Mouse (Mus musculus) midbrain, embryonic 14.5 days (tissue): ENCODE results near the gene Wdr4. TPM values are rescaled to one million over a fixed set of nuclear protein-coding genes. Genes with fewer than 3 reads are reported as not detected.

Experiments
- ATAC-seq: fragments of 200-750 bp; cut with Nextera tagmentation; 2 replicates; pipeline ENCODE4 v1.8.0; 2017; ENCODE audit warnings: moderate number of reproducible peaks, moderate library complexity; ENCODE audit not compliant: low FRiP score, low TSS enrichment
- DNase-seq: peaks from one replicate; pipeline ENCODE4 v3.0.0-alpha.2; 2015
- H3K27ac ChIP-seq: fragments of 300-500 bp; sonication (generic); replicated peaks from 2 replicates; pipeline ENCODE4 v1.5.1; 2014; ENCODE audit warnings: mild to moderate bottlenecking, low read depth, low read length, moderate library complexity
- H3K27me3 ChIP-seq: fragments of 300-500 bp; sonication (generic); 2 replicates; pipeline ENCODE4 v1.6.1; 2014; ENCODE audit warnings: low read length, control low read depth, mixed read lengths; ENCODE audit not compliant: control insufficient read depth, insufficient read depth
- H3K36me3 ChIP-seq: fragments of 300-500 bp; sonication (generic); 2 replicates; pipeline ENCODE4 v1.6.1; 2014; ENCODE audit warnings: low read length, control low read depth; ENCODE audit not compliant: control insufficient read depth, insufficient read depth
- H3K4me1 ChIP-seq: fragments of 300-500 bp; sonication (generic); 2 replicates; pipeline ENCODE4 v1.6.1; 2014; ENCODE audit warnings: mild to moderate bottlenecking, antibody characterized with exemption, low read length, control low read depth; ENCODE audit not compliant: control insufficient read depth, insufficient read depth
- H3K4me2 ChIP-seq: fragments of 300-500 bp; sonication (generic); 2 replicates; pipeline ENCODE4 v1.6.1; 2014; ENCODE audit warnings: mild to moderate bottlenecking, low read length, moderate library complexity
- H3K4me3 ChIP-seq: fragments of 300-500 bp; sonication (generic); replicated peaks from 2 replicates; pipeline ENCODE4 v1.5.1; 2014; ENCODE audit warnings: low read depth, low read length
- H3K9ac ChIP-seq: fragments of 300-500 bp; sonication (generic); replicated peaks from 2 replicates; pipeline ENCODE4 v1.6.1; 2014; ENCODE audit warnings: mild to moderate bottlenecking, low read length, moderate library complexity
- H3K9me3 ChIP-seq: fragments of 300-500 bp; sonication (generic); 2 replicates; pipeline ENCODE4 v1.6.1; 2016; ENCODE audit warnings: low read length, control low read depth, mixed read lengths; ENCODE audit not compliant: control insufficient read depth
- WGBS: fragments of 180-500 bp; shearing (Covaris S2); extraction: QIAGEN DNeasy Blood & Tissue Kit; methylation state at CpG from one replicate; pipeline ENCODE4 v1.1.7; 2014; 5-methylcytosine and 5-hydroxymethylcytosine counted together
- polyA plus RNA-seq: library from polyadenylated mRNA; unstranded; fragments of >200 nt; fragmentation: Nextera tagmentation; extraction: Ambion mirVana; gene quantifications from 2 replicates; pipeline ENCODE4 v1.2.1, GENCODE M21; 2014

Wdr4 gene
- polyA plus RNA-seq, 1 experiment from 2014 or later = 32.2 TPM

DNA sequence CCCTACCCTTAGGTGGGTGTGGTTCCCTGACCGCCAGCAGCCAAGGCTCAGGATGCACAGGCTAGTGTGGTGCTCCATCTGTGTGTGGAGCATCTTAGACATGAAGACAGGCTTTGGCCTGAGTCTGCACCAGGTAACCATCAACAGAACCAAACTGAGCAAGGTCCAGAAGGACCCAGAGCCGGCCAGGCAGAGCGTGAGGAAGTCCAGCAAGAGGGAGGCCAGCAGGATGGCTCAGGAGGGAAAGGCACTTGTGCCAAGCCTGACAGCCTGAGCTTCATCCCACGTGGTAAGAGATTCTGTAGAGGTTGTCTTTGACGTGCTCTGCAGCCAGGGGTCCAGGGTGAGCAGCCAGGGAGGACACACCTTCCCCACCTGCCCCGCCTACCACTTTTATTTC, 22.1 kb downstream of the Wdr4 start:
- no peak overlapping the region for H3K4me3 ChIP-seq
- peaks cover 76% of the 10 kb centered on the region for H3K36me3 ChIP-seq
- H3K4me1 ChIP-seq = no peaks in the 10 kb centered on the region
- WGBS = 90% methylated on average over 6 of the region's 6 CpGs
- H3K9ac ChIP-seq = no peak overlapping the region
- ATAC-seq = no peak
- no peaks in the 10 kb centered on the region for H3K9me3 ChIP-seq
- no peaks in the 10 kb centered on the region for H3K27me3 ChIP-seq
- no peak overlapping the region for H3K27ac ChIP-seq
- no peak overlapping the region for H3K4me2 ChIP-seq
- no peak for DNase-seq

DNA sequence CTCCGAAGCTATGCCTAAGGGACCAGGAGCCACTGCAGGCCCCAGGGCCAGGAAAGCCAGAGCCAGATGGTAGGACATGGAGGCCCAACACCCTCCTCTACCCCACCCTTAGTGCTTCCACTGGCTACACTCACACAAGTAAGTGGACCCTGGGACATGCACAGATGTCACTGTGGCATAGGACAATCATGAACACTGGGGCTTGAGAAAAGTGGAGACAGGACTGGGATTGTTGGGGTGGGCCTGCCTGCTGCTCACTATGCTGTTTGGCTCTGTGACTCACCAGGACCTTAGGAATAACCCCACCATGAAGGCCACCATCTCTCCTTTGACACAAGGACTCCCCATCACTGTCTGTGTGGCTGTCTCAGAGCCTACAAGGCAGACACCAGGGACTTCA, 24.8 kb downstream of the Wdr4 start:
- H3K4me2 ChIP-seq = no peak overlapping the region
- WGBS = 86% methylated on average over 1 of the region's 1 CpGs
- peaks cover 51% of the 10 kb centered on the region for H3K36me3 ChIP-seq
- ATAC-seq (no peak), DNase-seq (no peak)
- no peak overlapping the region for H3K27ac ChIP-seq
- no peaks in the 10 kb centered on the region for H3K4me1 ChIP-seq
- H3K9me3 ChIP-seq = no peaks in the 10 kb centered on the region
- H3K27me3 ChIP-seq = no peaks in the 10 kb centered on the region
- H3K9ac ChIP-seq = no peak overlapping the region
- H3K4me3 ChIP-seq = no peak overlapping the region

DNA sequence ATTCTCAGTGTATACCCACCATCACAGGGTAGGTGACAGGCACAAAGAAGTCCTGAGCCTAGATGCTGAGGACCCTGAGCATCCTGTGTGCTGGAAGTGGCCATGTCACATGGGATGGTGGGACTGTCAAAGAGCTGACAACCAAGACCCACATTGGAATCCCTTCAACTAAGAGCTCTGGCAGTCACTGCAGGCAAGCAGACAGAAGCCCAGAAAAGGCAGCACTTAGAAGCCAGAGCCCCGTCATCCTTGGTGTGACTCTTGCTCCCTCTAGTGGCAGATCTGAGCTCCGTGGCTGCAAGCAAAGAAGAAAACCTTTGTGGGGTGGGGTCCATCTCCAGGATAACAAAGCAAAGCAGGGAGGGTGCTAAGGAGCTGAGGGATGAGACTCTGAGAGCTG, 27.4 kb downstream of the Wdr4 start:
- Histone ChIP-seq H3K27ac (no peak overlapping the region), H3K27me3 (no peaks in the 10 kb centered on the region), H3K9me3 (no peaks in the 10 kb centered on the region), H3K4me3 (no peak overlapping the region), H3K4me2 (no peak overlapping the region), H3K4me1 (no peaks in the 10 kb centered on the region), H3K9ac (no peak overlapping the region), H3K36me3 (peaks cover 26% of the 10 kb centered on the region)
- WGBS = 2% methylated on average over 2 of the region's 2 CpGs
- ATAC-seq = peak; percentile 58; the same call in 1 of the 2 replicates
- DNase-seq = peak; percentile 95

DNA sequence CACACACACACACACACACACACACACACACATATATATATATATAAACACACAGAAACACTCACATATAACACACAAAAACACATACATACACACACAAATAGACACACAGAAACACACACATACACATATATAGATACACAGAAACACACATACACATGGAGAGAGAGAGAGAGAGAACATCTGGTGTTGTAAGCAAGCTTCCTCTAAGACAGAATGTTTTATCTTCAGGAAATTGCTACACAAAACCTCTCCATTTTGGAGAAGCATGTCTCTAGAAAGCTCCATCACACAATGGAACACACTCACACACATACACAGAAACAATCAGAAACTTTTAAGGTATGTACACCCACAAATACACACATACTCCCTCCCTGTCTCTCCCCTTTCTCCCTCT, 28.4 kb downstream of the Wdr4 start:
- Histone ChIP-seq H3K36me3 (peaks cover 15% of the 10 kb centered on the region), H3K4me3 (no peak overlapping the region), H3K9me3 (no peaks in the 10 kb centered on the region), H3K4me1 (peaks cover 6% of the 10 kb centered on the region; the same call in 1 of the 2 replicates), H3K4me2 (no peak overlapping the region), H3K27ac (no peak overlapping the region), H3K9ac (no peak overlapping the region), H3K27me3 (no peaks in the 10 kb centered on the region)
- DNase-seq (no peak), ATAC-seq (no peak)

DNA sequence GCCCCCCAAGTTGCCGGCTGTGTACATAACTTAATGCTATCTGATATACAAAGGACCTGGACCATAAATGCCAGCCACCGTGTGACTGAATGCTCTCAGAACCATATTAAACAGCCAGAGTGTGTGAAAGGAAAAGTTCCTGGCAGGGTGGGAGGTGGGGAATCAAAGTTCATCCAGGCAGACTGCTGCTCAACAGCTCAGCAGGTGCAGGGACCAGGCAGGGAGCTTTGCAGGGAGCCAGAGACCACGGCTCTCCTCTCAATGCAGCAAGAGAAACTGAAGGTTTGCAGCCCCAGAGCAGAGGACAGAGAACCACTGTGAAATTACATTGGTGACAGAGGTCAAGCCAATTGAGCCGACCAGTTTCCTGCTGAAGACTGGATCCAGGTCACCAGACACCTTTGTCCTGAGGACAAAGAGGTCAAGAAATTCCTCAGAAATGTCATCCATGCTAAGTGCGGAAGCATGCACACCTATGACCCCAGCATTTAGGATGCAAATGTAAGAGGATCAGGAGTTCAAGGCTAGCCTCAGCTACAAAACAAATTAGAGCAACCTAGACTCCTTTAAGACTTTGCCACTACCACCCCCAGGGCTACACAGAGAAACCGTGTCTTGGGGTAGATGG, 32.2 kb downstream of the Wdr4 start:
- no peaks in the 10 kb centered on the region for H3K36me3 ChIP-seq
- 14% methylated on average over 6 of the region's 6 CpGs for WGBS
- no peaks in the 10 kb centered on the region for H3K9me3 ChIP-seq
- no peaks in the 10 kb centered on the region for H3K27me3 ChIP-seq
- peaks cover 6% of the 10 kb centered on the region; the same call in 1 of the 2 replicates for H3K4me1 ChIP-seq
- H3K9ac ChIP-seq = no peak overlapping the region
- H3K27ac ChIP-seq = 0 out of 2 replicates have a peak overlapping the region, but pooled peaks have one; percentile 20
- no peak for DNase-seq
- no peak for ATAC-seq
- no peak overlapping the region for H3K4me2 ChIP-seq
- H3K4me3 ChIP-seq = no peak overlapping the region

DNA sequence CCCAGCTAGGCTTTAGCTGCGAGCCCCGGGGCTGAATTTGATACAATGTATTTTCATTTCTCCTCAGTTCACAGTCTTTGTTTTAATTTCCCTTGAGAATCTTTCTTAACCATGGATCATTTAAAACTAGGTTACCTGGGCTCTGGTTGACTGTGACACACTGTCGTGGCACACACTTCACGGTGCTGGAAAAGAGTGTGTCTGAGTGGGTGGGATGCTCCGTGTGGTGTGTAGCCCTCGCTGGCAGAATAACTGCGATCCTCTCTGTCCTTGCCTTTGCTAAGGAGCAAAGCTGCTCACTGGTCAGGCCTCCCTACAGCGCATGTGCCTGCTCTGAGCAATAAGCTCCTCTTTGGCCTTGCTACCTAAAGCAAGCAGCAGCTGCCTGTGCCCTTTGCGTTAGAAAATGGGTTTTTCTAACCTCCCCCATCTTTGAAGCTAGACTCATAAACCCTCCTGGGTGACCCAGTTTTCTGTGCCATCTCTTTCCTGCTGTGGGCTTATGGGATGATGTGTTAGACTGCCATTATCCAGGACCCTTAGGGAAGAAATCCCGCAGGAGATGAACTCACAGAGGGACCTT, 33.1 kb downstream of the Wdr4 start:
- DNase-seq (peak; percentile 41), ATAC-seq (no peak)
- Histone ChIP-seq H3K36me3 (no peaks in the 10 kb centered on the region), H3K27ac (peak overlapping the region; percentile 71), H3K4me2 (no peak overlapping the region), H3K9ac (no peak overlapping the region; the same call in 1 of the 2 replicates), H3K4me3 (no peak overlapping the region), H3K4me1 (peaks cover 6% of the 10 kb centered on the region; the same call in 1 of the 2 replicates), H3K9me3 (no peaks in the 10 kb centered on the region), H3K27me3 (no peaks in the 10 kb centered on the region)
- WGBS = 65% methylated on average over 10 of the region's 10 CpGs

DNA sequence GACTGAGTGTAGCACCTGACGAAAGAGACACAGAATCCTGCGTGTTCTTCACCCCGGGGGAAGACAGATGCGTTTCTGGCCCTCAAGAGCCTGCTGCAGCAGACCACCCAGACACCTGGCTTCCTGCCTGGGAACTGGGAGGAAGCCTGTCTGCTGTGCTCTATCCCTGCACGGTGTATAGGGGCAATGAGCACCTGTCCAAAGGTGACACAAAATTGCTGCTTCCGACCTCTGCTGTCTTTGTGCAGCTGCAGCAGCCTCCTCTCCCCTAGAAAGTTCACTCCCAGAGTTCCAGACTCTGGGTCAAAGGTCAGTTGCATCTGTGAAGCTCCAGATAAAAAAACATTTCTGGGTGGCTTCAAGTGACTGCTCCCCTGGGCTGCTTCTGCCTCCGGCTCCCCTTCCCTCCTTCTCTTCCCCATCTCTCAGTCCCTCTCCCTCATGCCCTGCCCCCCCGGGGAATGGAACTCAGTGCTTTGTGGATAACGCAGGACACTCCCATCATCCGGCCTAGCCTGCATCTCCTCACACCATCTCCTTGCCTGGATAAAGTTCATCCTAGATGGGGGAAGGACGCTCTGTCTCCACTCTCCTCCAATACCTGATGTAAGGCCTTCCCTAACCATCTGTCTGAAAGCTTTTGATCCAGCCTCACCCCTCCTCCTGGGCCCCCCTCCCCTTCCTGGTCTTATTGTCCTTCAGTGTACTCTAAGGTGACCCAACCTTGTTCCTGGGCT, 40.5 kb downstream of the Wdr4 start:
- Histone ChIP-seq H3K27ac (no peak overlapping the region), H3K4me2 (no peak overlapping the region), H3K9me3 (no peaks in the 10 kb centered on the region), H3K4me3 (no peak overlapping the region), H3K9ac (no peak overlapping the region), H3K36me3 (peaks cover 17% of the 10 kb centered on the region), H3K4me1 (no peaks in the 10 kb centered on the region), H3K27me3 (no peaks in the 10 kb centered on the region)
- WGBS = 68% methylated on average over 11 of the region's 11 CpGs
- DNase-seq (no peak), ATAC-seq (no peak)

DNA sequence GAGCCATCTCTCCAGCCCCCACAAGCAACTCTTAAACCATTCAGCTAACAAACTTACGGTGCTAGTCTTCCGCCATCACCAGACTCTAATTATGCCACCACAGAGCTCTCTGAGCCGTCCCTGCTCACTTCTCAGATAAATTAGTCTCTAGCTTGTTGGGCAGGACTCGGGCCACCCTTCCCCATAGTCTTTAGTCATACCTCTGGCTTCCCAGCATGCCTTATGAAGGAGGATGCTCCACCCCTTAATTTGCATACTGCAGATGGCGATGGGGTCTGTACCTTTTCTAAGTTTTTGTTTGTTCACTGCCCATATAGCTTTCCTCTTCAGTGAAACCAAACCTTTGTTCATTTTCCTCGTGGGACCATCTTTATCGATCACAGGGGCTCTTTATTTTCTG, 41.2 kb downstream of the Wdr4 start:
- H3K9me3 ChIP-seq = no peaks in the 10 kb centered on the region
- no peak for ATAC-seq
- no peak overlapping the region for H3K4me2 ChIP-seq
- no peak overlapping the region for H3K27ac ChIP-seq
- H3K4me3 ChIP-seq = no peak overlapping the region
- no peaks in the 10 kb centered on the region for H3K27me3 ChIP-seq
- no peak for DNase-seq
- WGBS = 81% methylated on average over 7 of the region's 7 CpGs
- H3K4me1 ChIP-seq = no peaks in the 10 kb centered on the region
- H3K36me3 ChIP-seq = peaks cover 24% of the 10 kb centered on the region
- H3K9ac ChIP-seq = no peak overlapping the region

DNA sequence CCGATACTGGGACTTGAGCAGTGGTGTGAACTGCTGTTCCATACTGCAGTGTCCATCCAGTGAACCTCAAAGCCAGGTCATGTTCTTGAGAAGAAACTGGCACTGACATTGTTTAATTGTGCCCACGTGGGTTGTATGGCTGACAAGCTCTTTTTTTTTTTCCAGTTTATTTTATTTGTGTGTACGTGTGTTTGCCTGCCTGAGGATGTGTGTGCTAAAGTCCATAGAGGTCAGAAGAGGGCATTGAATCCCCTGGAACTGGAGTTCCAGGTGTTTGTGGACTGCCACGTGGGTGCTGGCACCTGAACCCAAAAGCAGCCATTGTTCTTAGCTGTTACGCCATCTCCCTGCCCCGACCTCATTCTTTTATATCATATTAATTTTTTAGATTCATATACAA, 45.4 kb downstream of the Wdr4 start:
- no peak overlapping the region for H3K27ac ChIP-seq
- no peak for ATAC-seq
- 87% methylated on average over 6 of the region's 6 CpGs for WGBS
- peaks cover 62% of the 10 kb centered on the region for H3K36me3 ChIP-seq
- H3K4me3 ChIP-seq = no peak overlapping the region
- H3K9me3 ChIP-seq = no peaks in the 10 kb centered on the region
- H3K9ac ChIP-seq = no peak overlapping the region
- H3K27me3 ChIP-seq = no peaks in the 10 kb centered on the region
- no peak overlapping the region for H3K4me2 ChIP-seq
- H3K4me1 ChIP-seq = peaks cover 8% of the 10 kb centered on the region
- no peak for DNase-seq
